Mouse (Mus musculus) cortical plate, adult 2 months (tissue): Measurements from ENCODE around the gene Pex14.

ENCODE experiments used
- CTCF ChIP-seq: fragments of 200-500 bp; IDR thresholded peaks from 2 replicates; pipeline ENCODE4 v1.5.1; 2011; ENCODE audit warnings: mild to moderate bottlenecking, control low read depth, low read length; ENCODE audit not compliant: insufficient read depth; ENCODE audit errors: extremely low read depth
- POLR2A ChIP-seq: fragments of 200-500 bp; IDR thresholded peaks from 2 replicates; pipeline ENCODE4 v1.6.1; 2011; ENCODE audit warnings: mild to moderate bottlenecking, low read length, control low read depth; ENCODE audit not compliant: insufficient read depth; ENCODE audit errors: extremely low read depth

GRCm38 (mm10) chr4:148928316-148928715, 171.4 kb downstream of the Pex14 start:
- TF ChIP-seq CTCF = no peak
- no peak for TF ChIP-seq POLR2A
